Mouse (Mus musculus): ENCODE measurements at regions not wholly inside any gene's neighbourhood (a gene's known extent, or its start where the extent isn't known, plus 50 kb on each side); places are given as distances from the start of the nearest gene placed in this dataset.

GRCm38 (mm10) chr15:74413217-74413616, 222.9 kb downstream of the Mroh4 start:
- no peaks in the 10 kb centered on the region for H3K4me1 ChIP-seq (ENCODE audit: control insufficient read depth, insufficient read depth, insufficient read length)
- no peak for DNase-seq (ENCODE audit: low read depth in 1 of 2, low spot score in 2 of 2)
- H3K27ac ChIP-seq (ENCODE audit: insufficient read depth, low read length): no peak overlapping the region
- no peak for TF ChIP-seq CTCF (IDR thresholded peaks at IDR 0.05; ENCODE audit: extremely low read depth, insufficient read depth, insufficient read length, insufficient replicate concordance)
- H3K27me3 ChIP-seq (ENCODE audit: control insufficient read depth, insufficient read depth, low read length): no peaks in the 10 kb centered on the region
- no peaks in the 10 kb centered on the region for H3K36me3 ChIP-seq (ENCODE audit: control insufficient read depth, insufficient read depth, low read length)
- 62% methylated on average over 10 of the region's 10 CpGs for WGBS
- no peak overlapping the region for H3K4me3 ChIP-seq (ENCODE audit: extremely low read depth, insufficient read depth, insufficient read length)

- 86% methylated on average over 3 of the region's 3 CpGs for WGBS
- Histone ChIP-seq H3K4me1 (ENCODE audit: control insufficient read depth, insufficient read depth, insufficient read length) (no peaks in the 10 kb centered on the region), H3K27me3 (ENCODE audit: control insufficient read depth, insufficient read depth, low read length) (no peaks in the 10 kb centered on the region), H3K36me3 (ENCODE audit: control insufficient read depth, insufficient read depth, low read length) (no peaks in the 10 kb centered on the region), H3K27ac (ENCODE audit: insufficient read depth, low read length) (no peak overlapping the region), H3K4me3 (ENCODE audit: extremely low read depth, insufficient read depth, insufficient read length) (no peak overlapping the region)
- no peak for DNase-seq (ENCODE audit: low read depth in 1 of 2, low spot score in 2 of 2)
- no peak for TF ChIP-seq POLR2A (IDR thresholded peaks at IDR 0.05; ENCODE audit: low read depth, low read length)
- no peak for TF ChIP-seq CTCF (IDR thresholded peaks at IDR 0.05; ENCODE audit: extremely low read depth, insufficient read depth, insufficient read length, insufficient replicate concordance)
Observed at GRCm38 (mm10) chr15:74412261-74412660, 223.9 kb downstream of the Mroh4 start.

- no peak overlapping the region for H3K4me3 ChIP-seq (ENCODE audit: extremely low read depth, insufficient read depth, insufficient read length)
- H3K4me1 ChIP-seq (ENCODE audit: control insufficient read depth, insufficient read depth, insufficient read length): no peaks in the 10 kb centered on the region
- H3K27me3 ChIP-seq (ENCODE audit: control insufficient read depth, insufficient read depth, low read length): no peaks in the 10 kb centered on the region
- H3K27ac ChIP-seq (ENCODE audit: insufficient read depth, low read length): no peak overlapping the region
- H3K36me3 ChIP-seq (ENCODE audit: control insufficient read depth, insufficient read depth, low read length): no peaks in the 10 kb centered on the region
- 62% methylated on average over 3 of the region's 3 CpGs for WGBS
- no peak for TF ChIP-seq CTCF (IDR thresholded peaks at IDR 0.05; ENCODE audit: extremely low read depth, insufficient read depth, insufficient read length, insufficient replicate concordance)
- no peak for TF ChIP-seq POLR2A (IDR thresholded peaks at IDR 0.05; ENCODE audit: low read depth, low read length)
- no peak for DNase-seq (ENCODE audit: low read depth in 1 of 2, low spot score in 2 of 2)
Observed at GRCm38 (mm10) chr15:74411097-74411496, 225.1 kb downstream of the Mroh4 start.

- no peaks in the 10 kb centered on the region for H3K4me1 ChIP-seq (ENCODE audit: control insufficient read depth, insufficient read depth, insufficient read length)
Observed at GRCm38 (mm10) chr15:74404866-74405265, 231.3 kb downstream of the Mroh4 start.

GRCm38 (mm10) chr15:74401275-74401674, 234.9 kb downstream of the Mroh4 start:
- TF ChIP-seq POLR2A (IDR thresholded peaks at IDR 0.05; ENCODE audit: low read depth, low read length): no peak
- TF ChIP-seq CTCF (IDR thresholded peaks at IDR 0.05; ENCODE audit: extremely low read depth, insufficient read depth, insufficient read length, insufficient replicate concordance): no peak

More at GRCm38 (mm10) chr15:74404866-74405265, 231.3 kb downstream of the Mroh4 start:
- Histone ChIP-seq H3K36me3 (ENCODE audit: control insufficient read depth, insufficient read depth, low read length) (no peaks in the 10 kb centered on the region), H3K27me3 (ENCODE audit: control insufficient read depth, insufficient read depth, low read length) (no peaks in the 10 kb centered on the region), H3K27ac (ENCODE audit: insufficient read depth, low read length) (no peak overlapping the region), H3K4me3 (ENCODE audit: extremely low read depth, insufficient read depth, insufficient read length) (no peak overlapping the region)
- no peak for TF ChIP-seq POLR2A (IDR thresholded peaks at IDR 0.05; ENCODE audit: low read depth, low read length)
- TF ChIP-seq CTCF (IDR thresholded peaks at IDR 0.05; ENCODE audit: extremely low read depth, insufficient read depth, insufficient read length, insufficient replicate concordance): no peak
- WGBS: 85% methylated on average over 6 of the region's 6 CpGs
- DNase-seq (ENCODE audit: low read depth in 1 of 2, low spot score in 2 of 2): no peak

GRCm38 (mm10) chr15:74396029-74396428, 240.1 kb downstream of the Mroh4 start:
- no peak overlapping the region for H3K27ac ChIP-seq (ENCODE audit: insufficient read depth, low read length)
- TF ChIP-seq CTCF (IDR thresholded peaks at IDR 0.05; ENCODE audit: extremely low read depth, insufficient read depth, insufficient read length, insufficient replicate concordance) (no peak), POLR2A (IDR thresholded peaks at IDR 0.05; ENCODE audit: low read depth, low read length) (no peak)
- 86% methylated on average over 8 of the region's 8 CpGs for WGBS

More at GRCm38 (mm10) chr15:74401275-74401674, 234.9 kb downstream of the Mroh4 start:
- no peak overlapping the region for H3K4me3 ChIP-seq (ENCODE audit: extremely low read depth, insufficient read depth, insufficient read length)
- no peaks in the 10 kb centered on the region for H3K4me1 ChIP-seq (ENCODE audit: control insufficient read depth, insufficient read depth, insufficient read length)
- no peak overlapping the region for H3K27ac ChIP-seq (ENCODE audit: insufficient read depth, low read length)
- no peaks in the 10 kb centered on the region for H3K36me3 ChIP-seq (ENCODE audit: control insufficient read depth, insufficient read depth, low read length)
- no peaks in the 10 kb centered on the region for H3K27me3 ChIP-seq (ENCODE audit: control insufficient read depth, insufficient read depth, low read length)
- WGBS: 82% methylated on average over 7 of the region's 7 CpGs
- no peak for DNase-seq (ENCODE audit: low read depth in 1 of 2, low spot score in 2 of 2)

GRCm38 (mm10) chr15:74387533-74387932, 248.6 kb downstream of the Mroh4 start:
- TF ChIP-seq POLR2A (IDR thresholded peaks at IDR 0.05; ENCODE audit: low read depth, low read length): no peak
- no peak for TF ChIP-seq CTCF (IDR thresholded peaks at IDR 0.05; ENCODE audit: extremely low read depth, insufficient read depth, insufficient read length, insufficient replicate concordance)
- no peaks in the 10 kb centered on the region for H3K27me3 ChIP-seq (ENCODE audit: control insufficient read depth, insufficient read depth, low read length)
- H3K36me3 ChIP-seq (ENCODE audit: control insufficient read depth, insufficient read depth, low read length): no peaks in the 10 kb centered on the region
- no peak overlapping the region for H3K27ac ChIP-seq (ENCODE audit: insufficient read depth, low read length)
- H3K4me1 ChIP-seq (ENCODE audit: control insufficient read depth, insufficient read depth, insufficient read length): no peaks in the 10 kb centered on the region
- DNase-seq (ENCODE audit: low read depth in 1 of 2, low spot score in 2 of 2): no peak
- H3K4me3 ChIP-seq (ENCODE audit: extremely low read depth, insufficient read depth, insufficient read length): no peak overlapping the region
- WGBS: 30% methylated on average over 3 of the region's 3 CpGs

More at GRCm38 (mm10) chr15:74396029-74396428, 240.1 kb downstream of the Mroh4 start:
- H3K36me3 ChIP-seq (ENCODE audit: control insufficient read depth, insufficient read depth, low read length): no peaks in the 10 kb centered on the region
- H3K4me1 ChIP-seq (ENCODE audit: control insufficient read depth, insufficient read depth, insufficient read length): no peaks in the 10 kb centered on the region
- H3K27me3 ChIP-seq (ENCODE audit: control insufficient read depth, insufficient read depth, low read length): no peaks in the 10 kb centered on the region
- no peak overlapping the region for H3K4me3 ChIP-seq (ENCODE audit: extremely low read depth, insufficient read depth, insufficient read length)
- DNase-seq (ENCODE audit: low read depth in 1 of 2, low spot score in 2 of 2): no peak

All from spleen, adult 2 months (tissue).